Mouse (Mus musculus): ENCODE data around the gene Usp44.
"Not testable (repeated sequence)": the region's sequence is repeated elsewhere in the genome, so short reads cannot be mapped to it uniquely, and the experiment has no call there.

Gene Usp44

DNA sequence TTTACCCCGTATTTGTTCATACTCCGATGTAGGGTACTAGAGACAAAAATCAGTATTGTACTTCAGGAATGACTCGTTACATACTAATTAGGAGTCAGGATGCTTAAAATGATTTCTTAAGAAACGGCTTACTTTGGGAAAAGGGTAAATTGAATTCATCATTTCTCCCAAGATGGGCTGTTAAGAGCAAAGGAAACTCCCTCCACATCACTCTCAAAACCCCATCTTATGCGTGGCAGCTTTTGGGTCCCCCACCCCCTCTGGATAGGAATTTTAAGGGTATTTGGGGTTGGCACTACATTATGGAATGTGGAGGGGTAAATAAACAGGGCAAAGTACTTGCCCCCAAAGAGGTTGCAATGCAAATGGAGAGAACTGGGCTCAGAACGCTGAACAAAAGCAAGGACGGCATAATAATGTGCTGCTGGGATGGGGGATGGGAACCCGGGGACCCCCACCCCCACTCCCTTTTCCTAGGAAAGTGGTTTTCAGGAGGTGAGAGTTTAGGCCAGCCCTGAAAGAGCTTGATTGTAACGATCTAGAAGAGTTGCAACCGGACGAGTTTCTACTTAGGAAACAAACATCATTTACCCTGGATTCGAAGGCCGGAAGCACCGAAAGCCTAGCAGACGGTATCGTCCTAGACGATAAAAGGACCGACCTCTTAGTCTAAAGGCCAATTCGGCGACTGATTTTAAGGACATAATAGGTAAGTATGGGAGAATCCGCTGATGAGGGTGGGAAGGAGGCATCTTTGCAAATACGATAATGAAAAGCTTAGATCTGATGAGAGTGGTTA is at the start of gene Usp44:
Gene Usp44, plus strand, starts transcription at position 625 of the 799 bp plus-strand sequence.
- no peak for DNase-seq (ENCODE audit: low read depth, low spot score)

DNA sequence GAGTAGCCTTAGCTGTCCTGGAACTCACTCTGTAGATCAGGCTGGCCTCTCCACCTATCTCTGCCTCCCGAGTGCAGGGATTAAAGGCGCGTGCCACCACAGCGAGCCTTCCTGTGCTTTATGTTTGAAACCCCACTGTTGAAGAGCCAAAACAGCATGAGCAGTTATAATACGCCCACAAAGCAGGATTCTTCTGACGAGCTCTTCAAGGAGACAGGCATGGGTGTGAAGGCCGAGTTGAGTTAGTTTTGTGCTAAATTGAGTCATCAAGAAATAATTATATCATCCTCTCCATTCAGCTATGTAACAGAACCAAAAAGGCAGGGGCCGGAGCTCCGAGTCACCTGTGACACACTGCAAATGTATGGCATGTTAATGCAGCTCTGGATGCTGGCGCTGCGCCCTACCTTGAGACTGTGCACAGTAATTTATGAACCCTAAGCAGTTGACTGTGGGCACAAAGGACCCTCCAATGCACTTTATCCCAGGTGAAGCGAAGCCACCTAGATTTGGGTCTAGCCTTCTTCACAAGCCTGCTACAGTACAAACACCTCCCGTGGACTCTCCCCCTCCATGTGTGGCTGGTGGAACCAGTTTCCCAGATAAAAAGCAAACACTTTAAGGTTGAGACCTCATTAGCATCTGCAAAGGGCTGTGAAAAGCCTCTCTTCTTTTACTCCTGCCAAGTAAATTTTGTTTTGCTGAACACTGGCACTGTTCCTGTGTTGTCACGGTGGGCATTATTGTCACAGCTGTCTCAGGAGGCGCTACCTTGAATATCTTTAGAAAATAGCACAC is 47.9 kb upstream of the Usp44 start:
- DNase-seq (ENCODE audit: low read depth, low spot score): peak; percentile 64

DNA sequence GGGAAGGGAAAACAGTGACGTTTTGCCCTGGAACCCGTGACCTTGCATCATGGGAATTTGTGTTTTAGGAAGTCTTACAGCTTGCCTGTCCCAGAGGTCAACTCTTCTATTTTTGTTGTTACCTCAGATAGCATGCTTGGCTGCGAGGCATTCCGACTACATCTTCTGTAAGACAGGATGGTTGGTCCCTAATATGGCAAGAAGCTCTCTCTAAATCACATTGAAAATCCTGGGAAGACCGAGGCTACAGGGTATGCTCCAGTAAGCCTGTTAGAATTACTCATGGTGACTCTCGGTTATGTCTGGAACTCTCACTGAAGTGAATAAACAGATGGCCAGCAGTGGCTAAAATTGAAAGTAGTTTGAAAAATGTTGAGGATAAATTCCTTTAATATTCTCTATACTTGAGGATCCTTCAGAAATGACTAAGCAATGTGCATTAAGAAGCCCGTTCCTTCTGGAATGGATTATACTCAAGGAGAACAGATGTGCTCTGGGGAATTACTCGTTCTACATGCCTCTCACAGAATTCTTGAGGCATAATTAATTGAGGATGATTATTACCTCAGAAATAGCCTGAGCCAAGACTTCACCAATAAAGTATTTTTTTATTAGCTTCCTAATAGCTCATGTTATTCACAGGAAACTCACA is 31.5 kb upstream of the Usp44 start:
- DNase-seq (ENCODE audit: low read depth, low spot score): peak; percentile 61

DNA sequence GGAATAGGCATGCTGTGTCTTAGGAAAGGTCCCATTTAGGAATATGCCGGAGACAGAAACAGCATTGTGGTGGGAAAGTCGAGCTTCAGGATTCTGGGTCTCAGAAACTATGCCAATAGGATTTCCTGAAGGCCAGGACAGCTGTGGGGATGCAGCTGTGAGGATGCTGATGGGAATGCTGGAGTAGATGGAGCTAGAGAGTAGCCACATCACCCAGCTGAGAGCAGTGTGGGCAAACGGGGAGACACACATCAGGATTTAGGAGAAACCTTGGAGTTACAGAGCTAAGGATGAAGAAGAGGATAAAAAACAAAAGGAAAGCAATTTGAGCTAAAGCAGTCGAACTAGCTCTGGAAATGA is 31.0 kb upstream of the Usp44 start:
- DNase-seq (ENCODE audit: low read depth, low spot score): no peak

DNA sequence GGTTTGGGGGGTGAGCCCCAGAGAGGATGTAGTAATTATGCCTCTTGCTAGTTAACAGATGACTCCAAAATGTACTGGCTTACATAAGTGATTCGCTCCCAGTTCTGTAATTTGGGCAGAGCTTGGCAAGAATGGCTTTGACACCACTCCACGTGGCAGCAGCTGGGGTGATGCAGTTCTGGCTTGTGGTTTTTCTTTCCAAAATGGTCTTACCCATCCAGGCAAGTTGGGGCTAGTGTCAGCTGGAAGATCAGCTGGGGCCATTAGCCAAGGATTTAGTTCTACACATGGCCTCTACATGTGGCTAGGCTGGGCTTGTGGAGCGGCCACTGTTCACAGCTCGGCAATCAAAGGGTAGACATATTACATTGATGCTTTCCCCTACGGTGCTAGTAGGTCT is 30.5 kb upstream of the Usp44 start:
- DNase-seq (ENCODE audit: low read depth, low spot score): peak; percentile 22

DNA sequence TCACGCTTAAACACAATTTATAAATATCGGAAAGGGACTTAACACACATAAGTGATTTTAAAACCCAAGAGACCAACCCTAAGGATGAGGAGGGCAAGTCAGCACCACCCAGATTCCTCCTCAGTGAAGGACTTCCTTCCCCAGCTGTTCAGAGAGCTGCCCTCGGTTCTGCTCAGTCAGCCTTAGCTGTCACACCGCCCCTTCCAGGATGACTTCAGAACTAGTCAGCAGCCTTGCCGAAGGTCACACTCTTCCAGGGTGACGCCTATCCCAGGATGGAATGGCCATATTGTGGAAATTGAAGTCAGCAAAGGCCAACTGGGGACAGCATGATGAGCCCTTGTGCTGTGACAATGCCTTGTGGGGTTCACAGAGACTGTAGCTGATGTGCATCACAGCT is 28.2 kb upstream of the Usp44 start:
- DNase-seq (ENCODE audit: low read depth, low spot score): peak; percentile 21

DNA sequence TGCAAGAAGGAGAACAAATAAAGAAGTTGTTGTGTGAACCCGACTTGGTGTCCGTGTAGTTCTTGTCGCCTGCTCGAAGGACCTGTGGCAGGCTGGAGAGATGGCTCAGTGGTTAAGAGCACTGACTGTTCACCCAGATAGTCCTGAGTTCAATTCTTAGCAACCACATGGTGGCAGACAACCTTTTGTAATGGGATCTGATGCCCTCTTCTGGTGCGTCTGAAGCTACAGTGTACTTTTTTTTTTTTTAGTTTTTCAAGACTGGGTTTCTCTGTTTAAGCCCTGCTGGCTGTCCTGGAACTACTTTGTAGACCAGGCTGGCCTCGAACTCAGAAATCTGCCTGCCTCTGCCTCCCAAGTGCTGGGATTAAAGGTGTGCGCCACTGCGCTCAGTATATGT is 21.9 kb upstream of the Usp44 start:
- not testable (repeated sequence) for DNase-seq (ENCODE audit: low read depth, low spot score)

DNA sequence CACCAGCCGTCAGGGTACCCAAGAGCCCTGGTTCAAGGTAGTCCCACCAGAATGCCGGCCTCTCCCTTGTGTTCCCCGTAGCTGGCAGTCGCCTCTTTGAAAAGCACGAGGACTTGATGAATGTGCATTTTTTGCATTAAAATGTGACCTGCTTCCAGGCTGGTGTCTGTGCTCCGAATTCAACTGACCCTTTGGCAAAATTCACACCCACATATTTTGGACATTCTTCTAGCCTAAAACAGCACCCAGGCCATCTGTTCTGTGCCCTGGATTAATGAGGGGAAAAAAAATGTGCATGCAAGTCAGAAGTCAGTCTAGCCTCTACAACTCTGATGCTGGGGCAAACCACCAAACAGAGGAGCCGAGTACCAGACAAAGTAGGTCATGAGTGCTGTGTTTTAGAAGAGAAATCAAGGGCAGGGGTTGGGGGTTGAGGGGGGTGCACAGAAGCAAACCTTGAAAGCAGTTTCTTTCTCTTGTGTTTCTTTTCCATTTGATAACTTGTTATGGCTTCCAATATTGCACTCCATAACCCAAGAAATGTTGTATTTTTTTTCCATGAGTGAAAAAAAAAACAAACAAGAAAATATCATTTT is 20.7 kb upstream of the Usp44 start:
- DNase-seq (ENCODE audit: low read depth, low spot score): no peak

DNA sequence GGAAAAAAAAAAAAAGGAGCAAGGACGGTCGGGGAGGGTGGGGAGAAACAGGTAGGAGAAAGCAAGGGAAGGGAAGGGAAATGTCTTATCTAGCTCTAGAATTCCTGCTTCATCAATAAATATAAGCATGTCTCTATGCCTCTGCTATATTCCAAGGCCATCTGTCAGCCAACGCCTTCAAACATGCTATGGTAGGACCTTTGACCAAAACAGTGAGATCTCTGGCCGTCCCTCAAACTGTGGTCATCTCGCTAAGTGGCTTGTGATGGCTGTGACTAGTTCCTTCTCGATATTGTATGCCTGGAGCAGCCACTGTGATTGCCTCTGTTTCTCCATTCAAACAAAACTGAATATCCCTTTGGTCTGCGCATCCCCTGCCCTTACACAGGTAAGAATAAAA is 19.3 kb upstream of the Usp44 start:
- DNase-seq (ENCODE audit: low read depth, low spot score): no peak

DNA sequence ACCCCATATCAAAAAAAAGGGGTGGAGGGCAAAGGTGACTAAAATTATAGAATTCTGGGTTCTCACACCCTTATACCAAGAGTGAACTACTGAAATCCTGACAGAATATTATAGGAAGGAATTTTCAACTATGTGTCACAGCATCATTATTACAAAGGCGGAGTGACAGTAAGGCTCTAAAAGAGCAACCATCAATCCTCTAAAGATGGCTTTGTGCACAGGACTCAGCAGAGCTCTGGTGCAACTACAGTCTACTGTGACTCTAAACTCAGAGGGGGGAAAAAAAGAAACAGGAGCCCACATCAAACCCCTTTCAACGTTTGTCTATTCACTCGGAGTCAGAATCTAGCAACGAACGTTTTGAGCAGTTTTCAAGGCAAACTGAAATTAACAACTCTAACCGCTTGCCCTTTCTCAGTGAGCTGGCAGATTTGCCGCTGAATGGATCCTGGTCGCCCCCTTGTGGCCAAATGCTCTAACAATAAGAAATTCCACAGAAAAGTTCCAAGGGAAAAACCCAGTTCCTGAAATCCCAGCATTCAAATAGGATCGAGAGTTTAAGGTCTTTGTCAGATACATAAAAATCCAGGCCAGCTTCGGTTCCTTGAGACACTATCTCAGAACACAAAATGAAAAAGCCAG is 18.5 kb upstream of the Usp44 start:
- DNase-seq (ENCODE audit: low read depth, low spot score): peak; percentile 86

DNA sequence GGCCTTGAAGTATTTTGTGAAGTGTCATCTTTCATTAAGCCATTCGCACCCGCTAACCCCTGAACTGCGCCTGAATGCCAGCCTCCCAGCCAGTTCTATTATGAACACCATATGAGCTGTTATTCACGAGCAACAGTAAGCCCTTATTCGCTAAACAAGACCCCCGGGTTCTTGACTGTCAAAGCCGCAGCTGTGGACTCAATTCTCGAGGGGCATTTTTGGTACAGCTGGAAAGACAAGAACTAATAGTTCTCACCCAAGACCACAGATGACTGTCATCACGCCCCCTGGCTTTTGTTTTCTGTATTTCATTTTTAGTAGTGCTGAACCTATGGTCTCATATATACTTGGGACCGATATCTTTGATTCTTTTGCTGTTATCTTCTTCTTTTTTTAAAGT is 17.6 kb upstream of the Usp44 start:
- no peak for DNase-seq (ENCODE audit: low read depth, low spot score)

DNA sequence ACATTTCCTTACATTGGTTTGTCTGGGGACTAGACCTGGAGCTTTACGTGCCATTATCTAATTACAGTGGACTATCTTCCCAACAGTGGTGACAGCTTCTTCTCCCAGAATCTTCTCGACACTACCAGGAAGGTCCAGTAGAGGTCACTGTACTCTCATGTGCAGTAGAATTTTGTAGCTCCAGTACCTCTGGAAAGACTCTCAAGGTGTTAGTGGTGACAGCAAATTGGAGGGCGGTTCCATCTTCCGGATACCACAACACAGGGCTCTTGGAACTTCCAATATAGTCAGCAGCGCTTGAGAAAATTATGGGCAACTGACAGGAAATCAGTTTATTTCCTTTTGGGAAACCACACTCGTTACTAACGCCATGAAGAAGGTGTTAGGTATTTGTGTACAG is 12.7 kb upstream of the Usp44 start:
- peak; percentile 86 for DNase-seq (ENCODE audit: low read depth, low spot score)

DNA sequence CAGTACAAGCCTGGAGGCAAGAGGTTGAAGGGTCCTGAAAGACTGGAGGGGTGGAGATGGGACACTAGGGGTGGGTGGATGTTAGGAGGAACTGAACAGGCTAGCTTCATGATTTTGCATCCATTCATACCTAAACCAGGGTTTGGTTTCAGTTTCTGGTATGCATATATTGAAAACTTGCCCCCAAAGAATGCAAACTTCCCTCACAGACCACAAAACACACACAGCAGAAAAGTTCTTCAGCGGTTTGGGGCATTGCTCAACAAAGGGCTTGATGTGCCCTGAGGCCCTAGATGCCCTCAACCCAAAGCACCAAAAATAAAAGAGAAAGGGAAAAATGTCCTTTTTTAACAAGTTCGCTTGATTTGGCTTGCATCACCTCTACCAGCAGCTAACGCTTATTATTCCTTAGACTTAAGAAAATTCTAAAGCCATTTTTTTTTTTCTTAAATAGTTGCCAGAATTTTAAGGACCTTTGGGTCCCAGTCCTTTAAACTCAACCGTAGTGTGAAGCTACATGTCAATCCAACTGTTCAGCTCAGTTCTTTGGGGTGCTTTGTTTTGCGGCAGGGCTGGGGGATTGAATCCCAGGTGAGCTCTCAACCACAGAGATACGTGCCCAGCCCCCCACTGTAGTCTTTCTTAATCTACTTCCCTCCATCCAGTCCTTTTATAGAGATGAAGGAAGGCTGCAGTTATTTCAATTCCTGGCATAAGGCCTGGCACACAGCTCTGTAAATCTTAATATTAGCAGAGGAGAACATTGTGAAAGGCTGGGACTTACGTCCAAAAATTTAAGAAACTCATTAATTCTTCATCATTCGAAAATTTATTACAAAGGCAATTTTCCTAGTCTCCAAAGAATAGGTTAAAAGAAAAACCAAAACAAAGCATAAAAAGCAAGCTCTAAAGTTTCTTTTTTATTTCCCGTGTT is 1.2 kb upstream of the Usp44 start:
- peak; percentile 86 for DNase-seq (ENCODE audit: low read depth, low spot score)

DNA sequence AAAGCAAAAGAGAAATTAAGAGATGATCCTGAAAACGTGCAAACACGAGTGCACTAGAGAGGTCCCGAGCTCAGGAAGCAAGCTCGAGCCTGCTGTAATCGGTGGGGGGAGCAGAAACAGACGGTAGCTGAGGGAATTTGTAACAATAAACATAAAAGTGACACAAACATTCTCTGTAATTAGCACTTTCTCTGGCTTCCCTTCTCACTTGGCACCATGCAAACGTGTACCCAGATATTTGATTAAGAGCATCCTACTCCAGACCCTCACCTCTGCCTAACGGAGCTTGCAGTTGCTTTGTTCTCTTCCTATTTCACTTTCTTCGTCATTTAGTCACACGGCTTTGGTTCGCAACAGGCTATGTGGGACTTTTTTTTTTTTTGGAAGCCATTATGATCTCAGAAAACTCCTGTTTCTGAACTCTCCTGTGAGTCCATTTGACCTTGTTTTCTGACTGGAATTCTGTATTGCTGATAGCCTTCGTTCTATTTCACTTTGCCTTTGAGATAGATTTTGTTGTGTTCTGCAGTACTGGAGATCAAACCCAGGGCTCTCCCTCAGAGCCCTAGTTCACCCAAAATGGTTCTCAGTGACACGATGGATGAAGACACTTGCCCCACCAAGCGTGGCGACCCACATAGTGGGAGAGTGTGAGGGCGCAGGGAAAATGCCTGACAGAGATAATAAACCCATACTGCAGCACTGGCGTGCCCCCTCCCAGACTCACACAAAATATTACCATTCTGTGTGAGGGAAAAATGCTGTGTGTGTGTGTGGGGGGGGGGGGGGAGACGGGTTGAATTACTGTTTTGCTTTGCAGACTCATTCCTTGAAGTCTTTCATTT is 597 bp downstream of the Usp44 start:
- DNase-seq (ENCODE audit: low read depth, low spot score): no peak

DNA sequence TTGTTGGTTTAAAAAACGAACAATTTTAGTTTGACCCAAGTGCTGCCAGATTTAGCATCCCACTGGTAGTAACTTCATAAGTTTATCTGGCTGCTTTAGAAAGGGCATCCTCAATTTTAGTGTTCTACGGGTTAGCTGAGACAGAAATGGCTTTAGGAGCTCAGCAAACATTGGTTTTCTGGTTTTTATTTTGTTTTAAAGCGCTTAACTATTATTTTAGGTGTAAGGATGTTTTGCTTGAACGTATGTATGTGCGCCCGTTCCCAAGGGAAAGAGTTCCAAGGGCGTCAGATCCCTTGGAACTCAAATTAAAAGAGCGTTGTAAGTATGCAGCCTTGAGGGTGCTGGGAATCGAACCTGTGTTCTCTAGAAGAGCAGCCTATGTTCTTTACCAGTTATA is 1.5 kb downstream of the Usp44 start:
- DNase-seq (ENCODE audit: low read depth, low spot score): no peak

DNA sequence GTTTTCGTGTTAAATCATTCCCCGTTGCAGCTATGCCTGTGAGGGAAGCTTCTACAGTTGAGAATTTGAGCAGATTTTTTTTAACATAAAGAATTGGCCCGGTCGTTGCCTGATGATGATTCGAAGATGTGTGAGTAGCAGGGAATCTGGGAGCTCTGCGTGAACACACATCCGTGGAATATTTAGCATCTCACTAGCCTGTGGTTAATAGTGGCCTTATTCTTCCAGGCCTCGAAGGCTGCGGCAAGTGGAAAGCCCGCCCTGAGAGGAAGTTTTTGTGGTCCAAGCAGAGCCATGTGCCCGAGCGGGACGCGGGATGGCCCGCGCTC is 2.0 kb downstream of the Usp44 start:
- DNase-seq (ENCODE audit: low read depth, low spot score): no peak

DNA sequence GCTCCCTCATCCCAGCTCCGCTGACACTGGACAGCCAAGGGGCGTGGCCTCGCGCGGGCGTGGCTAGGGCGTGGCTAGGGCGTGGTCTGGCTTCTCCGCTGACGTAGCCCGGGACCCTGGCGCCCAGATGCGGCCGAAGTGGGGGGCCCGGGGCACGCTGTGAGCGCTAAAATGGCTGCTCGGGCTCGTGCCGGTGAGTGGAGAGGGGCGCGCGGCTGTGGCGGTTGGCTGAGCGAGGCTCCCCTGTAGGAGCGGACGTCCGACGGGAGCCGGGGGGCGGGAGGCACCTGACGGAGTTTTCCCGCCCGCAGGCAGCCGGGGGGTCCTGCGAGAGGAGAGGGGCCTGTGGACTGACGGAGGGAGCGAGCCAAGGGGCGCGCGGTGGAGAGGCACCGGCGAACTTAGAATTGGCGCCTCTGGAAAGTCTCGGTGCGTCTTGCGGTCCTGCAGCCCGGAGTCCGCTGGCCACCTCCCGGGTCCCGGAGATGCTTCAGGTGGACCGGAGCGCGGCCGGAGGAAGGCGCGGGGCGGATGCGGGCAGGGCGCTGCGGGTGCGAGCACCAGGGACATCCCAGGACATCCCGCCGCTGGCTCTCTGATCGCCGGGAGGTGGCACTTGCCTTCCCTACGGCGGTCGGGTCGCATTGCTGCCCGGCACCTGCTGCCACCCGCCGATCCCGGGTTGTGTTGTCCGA is 2.5 kb downstream of the Usp44 start:
- no peak for DNase-seq (ENCODE audit: low read depth, low spot score)

DNA sequence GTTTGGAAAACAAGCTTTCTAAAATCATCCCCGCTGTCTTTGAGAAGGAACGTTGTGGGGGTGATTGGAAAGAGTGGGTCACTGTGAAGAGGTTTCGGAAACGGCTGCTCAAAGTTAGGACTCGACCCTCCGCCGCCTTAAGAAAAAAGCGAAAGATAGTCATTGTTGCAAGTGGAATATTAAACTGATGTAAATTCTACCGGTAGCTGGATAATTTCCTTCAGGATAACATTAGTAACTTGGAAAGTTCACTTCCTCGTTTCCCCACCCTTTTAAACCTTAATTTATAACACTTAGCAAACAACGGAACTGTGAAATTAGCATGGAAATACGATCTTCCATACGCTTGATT is 3.0 kb downstream of the Usp44 start:
- no peak for DNase-seq (ENCODE audit: low read depth, low spot score)

DNA sequence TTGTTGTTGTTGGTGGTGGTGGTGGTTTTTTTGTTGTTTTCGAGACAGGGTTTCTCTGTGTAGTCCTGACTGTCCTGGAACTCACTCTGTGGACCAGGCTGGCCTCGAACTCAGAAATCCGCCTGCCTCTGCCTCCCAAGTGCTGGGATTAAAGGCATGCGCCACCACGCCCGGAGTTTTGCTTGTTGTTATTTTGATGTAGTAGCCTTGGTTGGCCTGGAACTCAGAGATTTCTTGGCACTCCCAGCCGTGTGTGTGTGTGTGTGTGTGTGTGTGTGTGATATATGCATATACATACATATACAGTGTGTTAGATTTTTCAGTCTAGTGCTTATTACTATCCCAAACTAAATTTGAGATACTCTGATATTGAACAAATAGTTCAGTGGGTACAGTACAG is 3.8 kb downstream of the Usp44 start:
- DNase-seq (ENCODE audit: low read depth, low spot score): not testable (repeated sequence)
